Mouse (Mus musculus) spleen, adult 2 months (tissue): ENCODE results near the gene Hlcs.

Experiments used
- CTCF ChIP-seq: fragments of 200-500 bp; IDR thresholded peaks from 2 replicates; pipeline ENCODE4 v1.5.1; 2011; ENCODE audit warnings: mild to moderate bottlenecking, inconsistent platforms; ENCODE audit not compliant: insufficient read depth, insufficient read length, insufficient replicate concordance; ENCODE audit errors: extremely low read depth
- POLR2A ChIP-seq: fragments of 200-500 bp; IDR thresholded peaks from 2 replicates; pipeline ENCODE4 v1.6.1; 2011; ENCODE audit warnings: low read depth, low read length, inconsistent platforms

DNA sequence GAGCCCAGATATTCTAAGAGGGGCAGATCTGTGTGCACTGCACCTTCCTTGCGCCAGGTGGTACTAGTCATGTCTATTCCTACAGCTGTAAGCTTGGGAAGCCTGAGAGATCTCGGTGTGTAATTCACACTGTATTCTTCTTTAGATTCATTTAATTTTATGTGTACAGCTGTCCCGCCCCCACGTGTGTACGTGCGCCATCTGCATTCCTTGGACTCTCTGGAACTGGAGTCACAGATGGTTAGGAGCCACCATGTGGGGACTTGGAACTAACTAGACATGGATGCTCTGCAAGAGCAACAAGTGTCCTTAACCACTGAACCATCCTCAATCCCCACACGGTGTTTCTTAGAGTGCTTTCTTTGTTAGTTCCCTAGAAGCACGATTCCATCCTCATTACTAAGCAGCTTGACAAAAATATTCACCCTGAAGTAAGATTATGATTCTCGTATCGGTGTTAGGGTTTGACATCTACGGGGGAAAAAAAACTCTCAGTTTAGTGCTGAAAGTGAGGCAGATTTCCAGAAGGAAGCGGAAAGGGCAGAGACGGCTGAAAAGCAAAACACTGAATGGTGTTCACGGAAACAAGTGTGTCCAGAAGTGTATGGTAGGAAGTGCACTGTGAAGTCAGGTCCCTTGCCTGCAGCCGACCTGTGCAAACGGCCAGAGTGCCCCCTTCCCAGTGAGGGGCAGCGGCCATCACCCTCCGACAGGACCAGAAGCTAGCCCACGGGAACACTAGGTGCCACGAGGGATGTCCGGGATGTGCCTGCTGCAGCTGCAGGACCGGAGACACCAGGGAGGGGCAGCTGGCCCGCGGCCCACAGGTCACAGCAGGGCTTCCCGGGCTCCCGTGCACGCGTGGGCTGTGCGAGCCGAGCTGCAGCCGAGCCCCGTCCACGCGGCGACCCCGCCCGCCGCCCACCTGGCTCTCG lies 24.0 kb downstream of the Hlcs start:
- TF ChIP-seq POLR2A (no peak), CTCF (no peak)
